Mouse (Mus musculus): ENCODE measurements around the gene Esr1.

DNA sequence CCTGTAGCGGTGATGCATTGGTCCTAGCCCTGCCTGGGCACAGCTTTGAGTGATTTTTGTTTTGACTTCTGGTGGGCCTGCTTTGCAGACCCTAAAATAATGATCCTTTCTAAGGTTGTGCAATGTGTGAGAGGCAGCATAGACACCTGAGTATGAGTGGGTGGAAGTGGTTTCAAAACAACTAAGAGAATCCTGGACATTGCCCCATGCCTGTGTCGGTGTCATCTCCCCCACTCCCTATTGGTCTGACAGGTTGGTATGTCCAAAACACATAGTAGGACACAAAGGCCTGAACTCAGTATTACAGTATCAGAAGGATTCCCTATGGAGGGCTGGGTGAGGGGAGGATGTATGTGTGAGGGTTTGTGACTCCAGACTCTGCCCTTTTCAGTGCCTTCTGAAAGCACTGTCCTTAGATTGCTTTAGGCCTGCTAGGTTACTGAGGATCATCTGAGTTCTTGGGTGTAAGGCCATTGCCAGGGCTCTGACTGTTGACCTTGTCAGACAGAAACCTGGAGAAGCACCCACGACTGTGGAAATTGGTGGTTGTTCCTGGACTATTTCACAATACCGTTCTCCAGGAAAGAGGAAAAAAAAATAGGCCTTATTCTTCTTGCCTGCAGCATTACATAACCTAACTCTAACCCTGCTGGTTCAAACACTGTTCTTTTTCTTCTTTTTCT is 6.7 kb upstream of the Esr1 start:
- TF ChIP-seq CTCF (IDR thresholded peaks at IDR 0.05) (no peak), EP300 (IDR thresholded peaks at IDR 0.05) (no peak)

Measured in lung, postnatal 0 days (tissue).